26 mouse cellular contexts compared by ENCODE assay signal in genomic region chr8:86560688-86561065, GRCm38 (mm10). TPM values are rescaled to one million over a fixed set of nuclear protein-coding genes. Genes with fewer than 3 reads are reported as not detected.
"Had no signal": no experiment of that assay in that cellular context is flagged by ENCODE, and none has a peak within 500 bp of the region (broad histone marks: within the 10 kb centered on the region; RNA-seq: fewer than 3 reads in every experiment).

No protein-coding gene starts in this region.

- ATAC-seq: hindbrain, postnatal 0 days; intestine, embryonic 16.5 days; liver, embryonic 12.5 days had no signal

- H3K27me3 ChIP-seq: heart, embryonic 12.5 days; hindbrain, embryonic 13.5 days; hindbrain, embryonic 15.5 days; kidney, embryonic 15.5 days; limb, embryonic 12.5 days; liver, embryonic 12.5 days had no signal

- H3K36me3 ChIP-seq: heart, embryonic 10.5 days; heart, embryonic 12.5 days; hindbrain, embryonic 13.5 days; hindbrain, embryonic 15.5 days; kidney, embryonic 15.5 days; limb, embryonic 12.5 days; liver, embryonic 12.5 days had no signal

- H3K27ac ChIP-seq: heart, embryonic 10.5 days; hindbrain, embryonic 13.5 days; hindbrain, embryonic 15.5 days; hindbrain, postnatal 0 days; kidney, postnatal 0 days; limb, embryonic 12.5 days; liver, embryonic 12.5 days; liver, embryonic 14.5 days had no signal

- H3K9me3 ChIP-seq: heart, embryonic 10.5 days; heart, embryonic 12.5 days; hindbrain, embryonic 13.5 days; hindbrain, embryonic 15.5 days; kidney, embryonic 15.5 days; limb, embryonic 12.5 days; liver, embryonic 12.5 days had no signal

- H3K4me2 ChIP-seq: heart, embryonic 12.5 days; hindbrain, embryonic 13.5 days; hindbrain, embryonic 15.5 days; kidney, embryonic 15.5 days; limb, embryonic 12.5 days; liver, embryonic 12.5 days had no signal

- H3K9ac ChIP-seq: heart, embryonic 12.5 days; hindbrain, embryonic 13.5 days; hindbrain, embryonic 15.5 days; kidney, embryonic 15.5 days; limb, embryonic 12.5 days; liver, embryonic 12.5 days; liver, embryonic 14.5 days had no signal

- H3K4me1 ChIP-seq: heart, embryonic 10.5 days; hindbrain, embryonic 13.5 days; hindbrain, embryonic 15.5 days; liver, embryonic 12.5 days had no signal

- DNase-seq: gastrocnemius, postnatal 14 days; gastrocnemius, postnatal 36 days; heart, adult 18-20 months; heart, postnatal 10 days; heart, postnatal 36 days; kidney, adult 11 months; kidney, adult 2 months; kidney, adult 9 months; kidney, postnatal 14 days; kidney, postnatal 36 days; layer of hippocampus, adult 9-11 months; layer of hippocampus, postnatal 36 days; left cerebral cortex, postnatal 4 days had no signal

- H3K4me3 ChIP-seq: heart, embryonic 10.5 days; heart, embryonic 12.5 days; hindbrain, embryonic 13.5 days; hindbrain, embryonic 15.5 days; kidney, embryonic 15.5 days; limb, embryonic 12.5 days; liver, embryonic 12.5 days had no signal

RNA-seq across cellular contexts. Expression of gene Abcc12, which starts 19.8 kb away (rescaled TPM):
- polyA plus RNA-seq: heart, embryonic 10.5 days; heart, embryonic 12.5 days; heart, embryonic 14.5 days; hindbrain, embryonic 11.5 days; liver, embryonic 12.5 days had no signal
